Mouse (Mus musculus): ENCODE measurements around the gene Riok2.

DNA sequence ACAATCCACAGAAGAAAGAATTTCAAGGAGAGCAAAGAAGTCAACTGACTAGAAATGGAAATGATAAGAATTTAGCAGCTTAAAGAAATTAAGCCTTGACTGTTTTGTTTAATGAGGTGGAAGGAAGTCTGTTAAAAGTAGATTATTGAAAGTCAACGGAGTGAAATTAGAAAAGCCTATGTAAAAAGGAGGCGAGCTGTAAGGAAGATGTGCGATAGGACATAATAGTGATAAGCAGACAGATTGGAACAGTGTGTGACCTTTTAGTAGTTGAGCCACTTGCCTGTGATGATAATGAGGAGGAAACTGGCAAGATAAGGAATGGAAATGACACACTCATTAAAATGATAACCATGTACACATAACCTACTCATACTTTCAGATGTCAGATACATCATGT, 10.4 kb downstream of the Riok2 start:
- TF ChIP-seq CTCF (conservative IDR thresholded peaks at IDR 0.05; ENCODE audit: low read length): no peak
- no peak for TF ChIP-seq POU5F1 (IDR thresholded peaks at IDR 0.05; ENCODE audit: borderline replicate concordance, low read length)
